Mouse (Mus musculus) liver, embryonic 15.5 days (tissue): ENCODE measurements around the gene Ttc39b. TPM values are rescaled to one million over a fixed set of nuclear protein-coding genes. Genes with fewer than 3 reads are reported as not detected.

Experiments
- ATAC-seq: fragments of 200-750 bp; cut with Nextera tagmentation; 2 replicates; pipeline ENCODE4 v1.8.0; 2017; ENCODE audit warnings: moderate number of reproducible peaks, mild to moderate bottlenecking, moderate library complexity; ENCODE audit not compliant: insufficient read depth
- H3K27ac ChIP-seq: fragments of 300-500 bp; sonication (generic); replicated peaks from 2 replicates; pipeline ENCODE4 v1.5.1; 2015; ENCODE audit warnings: mild to moderate bottlenecking, inconsistent platforms
- H3K27me3 ChIP-seq: fragments of 300-500 bp; sonication (generic); 2 replicates; pipeline ENCODE4 v1.6.1; 2015; ENCODE audit warnings: mild to moderate bottlenecking, inconsistent platforms
- H3K36me3 ChIP-seq: fragments of 300-500 bp; sonication (generic); replicated peaks from 2 replicates; pipeline ENCODE4 v1.6.1; 2015; ENCODE audit warnings: moderate library complexity, mild to moderate bottlenecking, inconsistent platforms
- H3K4me1 ChIP-seq: fragments of 300-500 bp; sonication (generic); replicated peaks from 2 replicates; pipeline ENCODE4 v1.6.1; 2015; ENCODE audit warnings: inconsistent platforms
- H3K4me2 ChIP-seq: fragments of 300-500 bp; sonication (generic); 2 replicates; pipeline ENCODE4 v1.6.1; 2015; ENCODE audit warnings: moderate library complexity, mild to moderate bottlenecking, inconsistent platforms
- H3K4me3 ChIP-seq: fragments of 300-500 bp; sonication (generic); replicated peaks from 2 replicates; pipeline ENCODE4 v1.5.1; 2015; ENCODE audit warnings: mild to moderate bottlenecking, inconsistent platforms
- H3K9ac ChIP-seq: fragments of 300-500 bp; sonication (generic); 2 replicates; pipeline ENCODE4 v1.6.1; 2015; ENCODE audit warnings: moderate library complexity, mild to moderate bottlenecking, inconsistent platforms
- H3K9me3 ChIP-seq: fragments of 300-500 bp; sonication (generic); replicated peaks from 2 replicates; pipeline ENCODE4 v1.6.1; 2016; ENCODE audit warnings: inconsistent platforms
- WGBS: fragments of 180-500 bp; shearing (Covaris S2); methylation state at CpG from one replicate; pipeline ENCODE4 v1.1.7; 2015; ENCODE audit warnings: mixed read lengths; ENCODE audit not compliant: insufficient replicate concordance; 5-methylcytosine and 5-hydroxymethylcytosine counted together
- polyA plus RNA-seq: library from polyadenylated mRNA; unstranded; fragments of >200 nt; fragmentation: Nextera tagmentation; extraction: Ambion mirVana; gene quantifications from 2 replicates; pipeline ENCODE4 v1.2.1, GENCODE M21; 2015

Ttc39b gene
- polyA plus RNA-seq, result 1.5 and 1.8 TPM in 2 replicates

DNA sequence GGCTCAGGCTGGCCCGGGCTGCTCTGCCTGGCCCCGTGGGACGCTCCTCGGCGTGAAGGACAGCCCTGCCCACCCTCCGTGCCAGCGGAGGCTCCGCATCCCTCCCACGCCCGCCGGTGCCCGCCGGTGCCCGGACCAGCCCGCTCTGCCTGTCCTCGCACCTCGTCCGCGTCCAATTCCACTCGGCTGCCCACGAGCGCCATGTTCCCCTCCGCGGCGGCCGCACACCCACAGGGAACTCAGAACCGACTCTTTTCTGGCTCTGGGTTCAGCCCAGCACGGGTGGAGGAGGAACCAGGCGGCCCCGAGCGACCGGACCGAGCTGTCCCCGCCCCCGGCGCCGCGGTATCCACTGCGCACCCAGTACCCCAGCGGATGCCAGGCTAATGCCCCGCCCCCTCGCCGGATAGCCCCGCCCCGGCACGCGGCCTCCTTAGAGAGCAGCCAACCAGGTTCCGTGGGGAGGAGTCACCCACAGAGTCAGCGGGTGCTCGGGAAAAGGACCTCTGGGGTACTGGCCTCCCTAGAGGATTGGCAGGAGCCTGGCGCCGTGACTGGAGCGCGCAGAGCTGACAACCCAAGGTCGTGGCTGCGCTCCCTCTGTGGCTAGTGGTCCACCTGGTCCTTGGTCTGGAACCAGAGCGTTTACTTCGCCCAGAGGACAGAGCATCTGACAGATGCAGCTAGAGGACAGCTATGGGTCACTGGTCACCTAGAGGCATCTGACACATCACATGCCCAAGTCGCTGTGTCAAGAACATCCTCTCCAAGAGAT, at the start of gene Ttc39b:
TSS of gene Ttc39b (minus strand) at position 346 of the 775 bp plus-strand sequence.
- peak within 1 kb of the TSS; percentile 66 for H3K4me3 ChIP-seq
- no peaks in the 10 kb centered on the region for H3K9me3 ChIP-seq
- peak within 1 kb of the TSS; percentile 48 for H3K9ac ChIP-seq
- WGBS, result under 1% methylated on average over 58 of the region's 59 CpGs
- H3K27ac ChIP-seq, result 0 out of 2 replicates have a peak within 1 kb of the TSS, but pooled peaks have one; percentile 14
- H3K4me2 ChIP-seq, result peak within 1 kb of the TSS; percentile 94
- H3K4me1 ChIP-seq, result peaks cover 16% of the 10 kb centered on the region
- ATAC-seq, result peak; percentile 98
- H3K36me3 ChIP-seq, result no peaks in the 10 kb centered on the region
- H3K27me3 ChIP-seq, result peaks cover 61% of the 10 kb centered on the region

DNA sequence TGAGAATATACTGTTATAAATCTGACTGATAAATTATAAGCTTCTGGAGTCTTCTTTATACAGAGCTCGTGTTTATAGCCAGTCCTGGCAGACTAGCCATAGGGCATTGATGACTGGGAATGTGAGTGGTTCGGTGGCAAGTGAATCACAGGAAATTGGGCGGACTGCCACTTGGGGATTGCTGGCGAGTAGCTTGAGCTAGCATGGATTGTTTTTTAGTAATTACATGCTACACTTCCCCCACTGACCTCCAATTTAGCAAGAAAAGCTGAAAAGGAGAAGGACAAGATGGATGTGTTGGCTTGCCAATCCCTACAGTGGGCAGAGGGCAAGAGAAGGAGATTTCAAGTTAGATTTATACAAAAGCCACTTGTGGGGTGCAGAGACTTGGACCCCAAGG, 49.3 kb upstream of the Ttc39b start:
- no peak for ATAC-seq
- WGBS, result 37% methylated on average over 4 of the region's 4 CpGs
- Histone ChIP-seq H3K9me3 (no peaks in the 10 kb centered on the region), H3K9ac (no peak overlapping the region), H3K4me3 (no peak overlapping the region), H3K27ac (no peak overlapping the region), H3K36me3 (no peaks in the 10 kb centered on the region), H3K4me1 (no peaks in the 10 kb centered on the region), H3K4me2 (no peak overlapping the region), H3K27me3 (no peaks in the 10 kb centered on the region)

DNA sequence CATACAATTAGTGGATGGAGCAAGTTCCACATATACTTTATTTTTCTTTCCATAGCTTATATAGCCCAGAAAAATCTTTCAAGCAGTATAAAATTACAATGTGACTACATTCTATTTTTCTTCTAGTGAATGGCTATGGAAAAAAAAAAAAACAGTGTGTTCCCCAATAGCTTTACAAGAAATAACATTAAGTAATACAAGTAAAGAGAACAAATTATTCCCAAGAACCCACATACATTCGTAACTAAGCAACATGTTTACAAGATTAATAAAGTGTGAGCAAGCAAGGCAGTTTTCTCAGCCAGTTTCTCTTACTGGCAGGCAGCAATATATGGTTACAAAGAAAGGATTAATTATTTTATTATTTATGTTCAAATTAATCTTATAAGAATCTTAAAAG, 33.7 kb upstream of the Ttc39b start:
- no peak overlapping the region for H3K27ac ChIP-seq
- no peak overlapping the region for H3K4me3 ChIP-seq
- no peaks in the 10 kb centered on the region for H3K36me3 ChIP-seq
- no peak for ATAC-seq
- no peak overlapping the region for H3K9ac ChIP-seq
- no peaks in the 10 kb centered on the region for H3K27me3 ChIP-seq
- WGBS, result 60% methylated on average over 1 of the region's 1 CpGs
- no peak overlapping the region for H3K4me2 ChIP-seq
- H3K4me1 ChIP-seq, result no peaks in the 10 kb centered on the region
- H3K9me3 ChIP-seq, result no peaks in the 10 kb centered on the region

DNA sequence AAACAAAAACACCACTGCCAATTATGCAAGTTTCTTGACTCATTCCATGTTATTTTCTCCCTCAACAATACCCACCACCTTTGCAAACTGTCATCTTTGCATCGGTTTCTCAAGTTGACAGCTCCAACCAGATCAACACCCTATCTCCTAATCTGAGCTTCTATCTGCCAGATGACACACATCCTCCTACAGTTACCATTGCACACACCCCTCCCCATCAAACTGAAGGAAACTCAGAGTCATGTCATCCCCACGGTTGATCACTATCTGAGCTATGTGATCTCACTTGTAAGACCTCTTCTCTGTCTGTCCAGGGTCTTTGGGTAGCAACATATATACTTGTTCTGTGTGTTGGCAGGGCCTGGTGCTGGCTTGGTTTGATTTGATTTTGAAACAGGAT, 30.7 kb upstream of the Ttc39b start:
- no peaks in the 10 kb centered on the region for H3K36me3 ChIP-seq
- WGBS, result 32% methylated on average over 2 of the region's 2 CpGs
- no peak for ATAC-seq

DNA sequence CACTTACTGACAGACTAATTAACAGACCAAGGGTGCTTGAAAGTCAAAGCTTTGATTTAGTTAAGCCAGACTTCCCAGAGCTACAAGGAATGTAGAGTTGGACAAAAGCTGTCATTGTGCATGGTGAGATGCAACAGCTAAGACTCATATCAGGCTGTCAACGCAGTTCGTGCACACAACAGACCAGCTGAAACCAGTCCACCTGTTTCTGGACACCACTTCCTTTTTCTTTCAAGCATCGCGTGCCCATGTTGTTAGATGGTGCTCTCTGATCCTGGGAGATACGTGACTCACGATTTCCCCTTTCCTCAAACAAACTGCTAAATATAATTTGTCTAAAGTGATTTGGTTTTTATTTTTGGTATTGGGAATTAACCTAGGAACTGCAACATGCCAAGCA, 29.9 kb upstream of the Ttc39b start:
- H3K4me2 ChIP-seq, result no peak overlapping the region
- no peak overlapping the region for H3K4me3 ChIP-seq
- 17% methylated on average over 6 of the region's 6 CpGs for WGBS

More for the DNA sequence above, 30.7 kb upstream of the Ttc39b start:
- Histone ChIP-seq H3K4me2 (no peak overlapping the region), H3K4me3 (no peak overlapping the region), H3K27me3 (no peaks in the 10 kb centered on the region), H3K27ac (no peak overlapping the region), H3K9ac (no peak overlapping the region), H3K4me1 (no peaks in the 10 kb centered on the region), H3K9me3 (no peaks in the 10 kb centered on the region)

DNA sequence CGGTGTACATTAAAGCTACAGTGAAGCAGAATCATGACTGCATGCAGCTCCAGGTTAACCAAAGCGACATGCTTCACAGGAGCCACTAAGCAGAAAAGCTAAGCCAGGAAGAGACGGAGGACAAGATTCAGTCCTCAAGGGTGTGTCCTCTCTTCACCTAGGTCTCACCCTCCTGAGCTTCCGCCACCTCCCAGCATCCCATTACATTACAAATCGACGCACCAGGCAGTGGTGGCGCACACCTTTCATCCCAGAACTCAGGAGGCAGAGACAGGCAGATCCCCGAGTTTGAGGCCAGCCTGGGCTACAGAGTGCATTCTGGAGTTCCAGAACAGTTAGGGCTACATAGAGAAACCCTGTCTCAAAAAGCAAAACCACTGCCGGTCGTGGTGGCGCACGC, 29.2 kb upstream of the Ttc39b start:
- Histone ChIP-seq H3K27ac (no peak overlapping the region), H3K4me1 (no peaks in the 10 kb centered on the region), H3K36me3 (no peaks in the 10 kb centered on the region), H3K4me3 (no peak overlapping the region), H3K27me3 (no peaks in the 10 kb centered on the region), H3K4me2 (no peak overlapping the region), H3K9me3 (no peaks in the 10 kb centered on the region), H3K9ac (no peak overlapping the region)
- WGBS, result 82% methylated on average over 12 of the region's 12 CpGs
- no peak for ATAC-seq

More for the DNA sequence above, 29.9 kb upstream of the Ttc39b start:
- H3K9me3 ChIP-seq, result no peaks in the 10 kb centered on the region
- no peak overlapping the region for H3K27ac ChIP-seq
- no peak for ATAC-seq
- no peaks in the 10 kb centered on the region for H3K36me3 ChIP-seq
- no peak overlapping the region for H3K9ac ChIP-seq
- no peaks in the 10 kb centered on the region for H3K4me1 ChIP-seq
- no peaks in the 10 kb centered on the region for H3K27me3 ChIP-seq

DNA sequence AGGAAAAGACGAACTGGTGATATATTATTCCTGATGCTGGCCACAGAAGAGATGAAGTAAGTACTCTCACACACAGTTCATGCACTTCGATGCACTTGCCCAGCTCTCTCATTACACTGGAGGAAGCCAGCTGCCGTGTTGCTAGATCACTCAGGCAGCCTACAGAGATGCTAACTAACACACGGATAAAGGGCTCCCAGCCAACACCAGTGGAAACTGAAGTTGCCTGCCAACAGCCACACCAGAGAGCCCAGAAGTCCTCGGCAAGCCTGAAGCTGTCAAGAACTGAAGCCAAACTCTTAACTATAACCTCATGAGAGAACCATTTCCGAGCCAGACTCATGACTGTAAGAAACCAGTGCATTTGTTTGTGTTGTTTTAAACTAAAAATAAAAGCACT, 26.7 kb upstream of the Ttc39b start:
- ATAC-seq, result no peak
- 50% methylated on average over 6 of the region's 6 CpGs for WGBS
- H3K36me3 ChIP-seq, result no peaks in the 10 kb centered on the region

DNA sequence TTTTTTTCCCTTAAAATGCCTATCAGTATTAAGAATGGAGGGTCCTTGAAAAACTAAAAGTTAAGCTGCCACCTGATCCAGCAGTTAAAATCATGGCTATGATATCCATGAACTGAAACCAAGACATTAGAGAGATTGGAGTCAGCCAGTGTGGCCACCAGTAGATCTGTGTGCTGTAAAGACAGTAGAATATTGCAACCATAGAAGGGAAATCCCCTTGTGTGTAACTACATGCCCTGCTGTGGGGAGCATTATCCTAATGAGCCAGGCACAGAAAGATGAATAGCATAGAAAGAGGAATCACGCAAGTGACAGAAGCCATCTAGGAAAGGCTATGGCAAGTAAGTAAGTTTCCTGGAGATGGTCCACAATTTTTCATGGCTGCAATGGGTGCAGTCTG, 24.9 kb upstream of the Ttc39b start:
- no peaks in the 10 kb centered on the region for H3K9me3 ChIP-seq
- H3K27ac ChIP-seq, result no peak overlapping the region
- 76% methylated on average over 1 of the region's 1 CpGs for WGBS
- H3K9ac ChIP-seq, result no peak overlapping the region
- no peaks in the 10 kb centered on the region for H3K36me3 ChIP-seq
- no peak overlapping the region for H3K4me3 ChIP-seq
- H3K27me3 ChIP-seq, result no peaks in the 10 kb centered on the region
- no peak overlapping the region for H3K4me2 ChIP-seq
- ATAC-seq, result no peak
- H3K4me1 ChIP-seq, result no peaks in the 10 kb centered on the region

More for the DNA sequence above, 26.7 kb upstream of the Ttc39b start:
- H3K9ac ChIP-seq, result no peak overlapping the region
- H3K4me3 ChIP-seq, result no peak overlapping the region
- H3K27ac ChIP-seq, result no peak overlapping the region
- no peak overlapping the region for H3K4me2 ChIP-seq
- no peaks in the 10 kb centered on the region for H3K4me1 ChIP-seq
- no peaks in the 10 kb centered on the region for H3K9me3 ChIP-seq
- H3K27me3 ChIP-seq, result no peaks in the 10 kb centered on the region

DNA sequence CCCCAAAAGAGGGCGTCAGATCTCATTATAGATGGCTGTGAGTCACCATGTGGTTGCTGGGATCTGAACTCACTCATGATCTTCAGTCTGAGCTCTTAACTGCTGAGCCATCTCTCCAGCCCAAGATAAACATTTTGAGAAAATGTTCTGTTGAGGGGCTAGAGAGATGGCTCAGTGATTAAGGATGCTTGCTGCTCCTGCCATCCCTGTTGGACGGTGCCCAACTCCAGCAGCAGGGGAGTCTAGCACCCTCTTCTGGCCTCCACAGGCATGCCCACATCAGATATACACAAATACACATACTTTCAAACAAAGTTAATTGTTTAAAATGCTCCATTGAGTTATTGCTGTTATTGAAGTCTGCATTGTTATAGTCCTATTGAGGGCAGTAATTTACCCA, 19.8 kb upstream of the Ttc39b start:
- no peak overlapping the region for H3K4me3 ChIP-seq
- H3K9me3 ChIP-seq, result no peaks in the 10 kb centered on the region
- 61% methylated on average over 2 of the region's 2 CpGs for WGBS
- H3K4me2 ChIP-seq, result no peak overlapping the region
- H3K9ac ChIP-seq, result no peak overlapping the region
- no peak for ATAC-seq
- H3K27ac ChIP-seq, result no peak overlapping the region
- H3K27me3 ChIP-seq, result peaks cover 16% of the 10 kb centered on the region; the same call in 1 of the 2 replicates
- H3K36me3 ChIP-seq, result no peaks in the 10 kb centered on the region
- H3K4me1 ChIP-seq, result no peaks in the 10 kb centered on the region

DNA sequence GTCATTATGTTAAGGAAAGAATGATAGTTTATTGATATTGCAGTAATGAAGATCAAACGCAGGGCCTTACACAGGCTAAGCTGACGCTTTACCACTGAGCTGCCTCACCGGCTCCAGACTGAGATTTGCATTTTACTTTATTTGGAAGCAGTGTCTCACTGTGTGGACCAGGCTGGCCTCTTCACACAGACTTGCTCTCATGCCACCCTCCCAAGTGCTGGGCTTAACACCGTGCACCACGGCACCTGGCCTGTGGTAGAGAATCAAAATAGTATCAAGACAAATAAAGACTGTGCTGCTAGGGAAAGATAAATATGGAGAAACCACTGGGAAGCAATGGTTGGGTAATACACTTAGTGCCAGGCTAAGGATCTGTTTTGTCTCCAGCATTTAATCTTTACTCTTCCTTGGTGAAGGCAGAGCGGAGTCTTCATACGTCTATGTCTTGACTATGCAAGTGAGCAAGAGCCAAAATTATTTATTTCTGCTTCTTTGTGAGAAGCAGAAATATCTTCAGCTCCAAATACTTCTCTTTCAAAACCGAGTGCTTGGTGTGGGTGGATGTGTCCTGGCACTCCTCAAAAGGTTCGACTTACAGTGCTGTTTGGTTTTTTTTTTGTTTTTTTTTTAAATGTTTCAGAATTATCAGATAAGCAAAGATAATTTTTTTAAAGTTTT, 19.2 kb upstream of the Ttc39b start:
- no peak overlapping the region for H3K27ac ChIP-seq
- H3K9ac ChIP-seq, result no peak overlapping the region
- ATAC-seq, result no peak
- no peak overlapping the region for H3K4me3 ChIP-seq
- H3K27me3 ChIP-seq, result peaks cover 16% of the 10 kb centered on the region; the same call in 1 of the 2 replicates
- no peak overlapping the region for H3K4me2 ChIP-seq
- no peaks in the 10 kb centered on the region for H3K9me3 ChIP-seq
- H3K36me3 ChIP-seq, result no peaks in the 10 kb centered on the region
- H3K4me1 ChIP-seq, result no peaks in the 10 kb centered on the region
- 68% methylated on average over 9 of the region's 9 CpGs for WGBS

DNA sequence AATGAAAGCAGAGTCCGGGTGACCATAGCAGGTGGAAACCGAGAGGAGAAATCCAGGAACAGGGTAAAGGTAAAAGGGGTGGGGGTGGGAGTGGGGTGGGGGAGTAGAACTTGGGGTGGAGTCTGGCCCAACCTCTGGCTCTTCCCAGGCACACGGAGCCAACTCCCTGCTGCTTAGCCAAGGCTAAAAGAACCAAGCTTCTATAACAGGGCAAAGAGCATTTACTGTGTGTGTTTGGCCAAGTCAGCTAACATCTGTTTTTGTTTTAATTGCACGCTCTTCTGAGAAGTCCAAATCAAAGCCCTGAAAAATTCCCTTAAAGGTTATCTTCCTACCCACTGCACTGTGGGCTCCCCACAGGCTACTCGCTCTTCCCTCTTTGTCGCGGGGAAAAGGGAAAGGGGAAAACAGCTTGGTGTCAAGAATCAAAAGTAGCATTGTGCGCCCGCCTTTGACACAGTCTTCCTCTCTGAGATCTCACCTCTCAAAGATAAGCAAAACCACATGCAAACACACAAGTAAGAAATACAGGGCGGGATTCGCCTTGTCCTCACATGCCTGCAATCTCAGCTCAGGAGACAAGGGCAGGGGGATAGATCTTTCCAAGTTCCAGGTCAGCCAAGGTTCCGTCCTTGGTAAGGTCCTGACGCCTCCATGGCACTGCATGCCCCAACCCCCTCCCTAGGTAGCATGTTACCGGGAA, 18.4 kb upstream of the Ttc39b start:
- ATAC-seq, result no peak
- H3K9ac ChIP-seq, result no peak overlapping the region
- no peaks in the 10 kb centered on the region for H3K4me1 ChIP-seq
- no peak overlapping the region for H3K4me3 ChIP-seq
- H3K36me3 ChIP-seq, result no peaks in the 10 kb centered on the region
- H3K4me2 ChIP-seq, result no peak overlapping the region
- H3K27ac ChIP-seq, result no peak overlapping the region
- WGBS, result 34% methylated on average over 14 of the region's 14 CpGs
- no peaks in the 10 kb centered on the region for H3K9me3 ChIP-seq
- H3K27me3 ChIP-seq, result peaks cover 16% of the 10 kb centered on the region; the same call in 1 of the 2 replicates
